Mouse (Mus musculus) kidney, adult 2 months (tissue): ENCODE measurements around the gene 5730596B20Rik.

ENCODE experiments used
- CTCF ChIP-seq: fragments of 200-500 bp; conservative IDR thresholded peaks from 2 replicates; pipeline ENCODE4 v1.5.1; 2011; ENCODE audit warnings: low read depth, mild to moderate bottlenecking, control low read depth, low read length, moderate library complexity, mixed read lengths; ENCODE audit not compliant: insufficient read depth, insufficient read length
- POLR2A ChIP-seq: fragments of 200-500 bp; IDR thresholded peaks from one replicate; pipeline ENCODE4 v1.6.1; 2011; ENCODE audit warnings: low read depth, low read length, control low read depth

GRCm38 (mm10) chr6:52208868-52209684 lies 31.8 kb downstream of the 5730596B20Rik start:
- no peak for TF ChIP-seq CTCF
- no peak for TF ChIP-seq POLR2A
